Mouse (Mus musculus) gastrocnemius, postnatal 14 days (tissue): ENCODE data around the gene Slc16a12. TPM values are rescaled to one million over a fixed set of nuclear protein-coding genes. Genes with fewer than 3 reads are reported as not detected.
A peak's percentile ranks its signal among the peaks of the same experiment; 100 is the strongest.

Experiments used
- DNase-seq: peaks from one replicate; pipeline ENCODE4 v3.0.0; 2021; ENCODE audit warnings: mixed read lengths
- intact Hi-C: fragments of 180-260 bp; cut with DNase I; formaldehyde crosslinking; loops from one replicate; pipeline ENCODE4 v1.15.1; 2025; ENCODE audit warnings: low total_unique reads
- total RNA-seq, 2 experiments: library from RNA; stranded (reverse); gene quantifications; 2 replicates each; pipeline ENCODE4 v1.2.3; 2021

The Slc16a12 gene
- total RNA-seq, 2 experiments from 2014 or later: 1.5 to 1.8 TPM

DNA sequence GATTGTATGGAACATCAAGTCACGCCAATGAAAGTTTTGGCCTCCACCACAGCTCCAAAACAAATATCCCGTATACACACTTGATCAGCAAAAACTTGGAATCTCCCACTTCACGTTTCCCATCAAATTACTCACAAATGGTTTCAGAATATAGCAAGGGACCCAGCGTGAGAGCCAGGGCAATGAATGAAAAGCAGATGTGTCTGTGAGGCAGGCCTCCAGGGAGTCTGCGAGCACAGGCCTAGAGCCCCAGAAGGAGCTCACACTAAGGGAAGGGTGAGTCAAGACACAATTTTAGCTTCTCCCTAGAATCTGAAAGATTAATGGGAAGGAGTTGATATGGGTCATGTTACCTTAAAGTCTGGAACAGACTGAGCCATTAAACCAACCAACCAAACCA lies 15.7 kb downstream of the Slc16a12 start:
- peak; percentile 25 for DNase-seq
- intact Hi-C loops: no loop called here

DNA sequence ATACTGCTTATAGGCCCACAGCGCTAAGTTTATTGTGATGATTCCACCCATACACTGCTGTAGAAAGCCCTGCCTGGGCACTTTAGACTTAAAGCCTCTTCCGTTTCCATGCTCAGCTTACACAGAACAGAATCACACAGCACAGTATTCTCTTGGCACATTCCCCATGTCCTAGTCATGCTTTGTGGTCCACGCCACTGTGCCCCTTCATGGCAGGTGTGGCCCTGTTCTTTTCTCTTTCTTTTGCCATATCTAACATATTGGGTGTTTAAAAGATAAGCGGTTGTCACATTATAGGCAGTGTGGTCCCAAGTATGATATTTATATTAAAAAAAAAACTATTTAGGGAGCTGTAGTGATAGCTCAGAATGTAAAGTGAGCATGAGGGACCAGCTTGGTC lies 16.5 kb downstream of the Slc16a12 start:
- intact Hi-C loops: no loop called here
- DNase-seq: no peak

DNA sequence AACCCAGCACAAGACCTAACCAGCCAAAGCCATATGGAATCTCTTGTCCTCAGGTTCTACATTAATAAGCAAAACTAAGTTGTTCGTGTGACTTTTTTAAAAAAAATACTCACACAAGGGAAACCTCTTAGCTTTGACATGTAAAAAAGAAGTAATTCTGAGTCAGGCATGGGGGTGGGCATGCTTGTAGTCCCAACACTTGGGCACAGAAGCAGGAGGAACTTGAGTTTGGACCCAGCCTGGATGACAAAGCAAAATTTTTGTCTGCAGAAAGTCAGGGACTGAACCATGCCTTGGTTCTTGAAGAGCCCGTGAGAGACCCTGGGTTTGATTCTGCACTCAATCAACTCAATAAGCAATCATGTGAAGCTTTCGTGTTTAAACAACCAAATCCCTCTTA lies 17.6 kb downstream of the Slc16a12 start:
- no peak for DNase-seq
- intact Hi-C loops: no loop called here

DNA sequence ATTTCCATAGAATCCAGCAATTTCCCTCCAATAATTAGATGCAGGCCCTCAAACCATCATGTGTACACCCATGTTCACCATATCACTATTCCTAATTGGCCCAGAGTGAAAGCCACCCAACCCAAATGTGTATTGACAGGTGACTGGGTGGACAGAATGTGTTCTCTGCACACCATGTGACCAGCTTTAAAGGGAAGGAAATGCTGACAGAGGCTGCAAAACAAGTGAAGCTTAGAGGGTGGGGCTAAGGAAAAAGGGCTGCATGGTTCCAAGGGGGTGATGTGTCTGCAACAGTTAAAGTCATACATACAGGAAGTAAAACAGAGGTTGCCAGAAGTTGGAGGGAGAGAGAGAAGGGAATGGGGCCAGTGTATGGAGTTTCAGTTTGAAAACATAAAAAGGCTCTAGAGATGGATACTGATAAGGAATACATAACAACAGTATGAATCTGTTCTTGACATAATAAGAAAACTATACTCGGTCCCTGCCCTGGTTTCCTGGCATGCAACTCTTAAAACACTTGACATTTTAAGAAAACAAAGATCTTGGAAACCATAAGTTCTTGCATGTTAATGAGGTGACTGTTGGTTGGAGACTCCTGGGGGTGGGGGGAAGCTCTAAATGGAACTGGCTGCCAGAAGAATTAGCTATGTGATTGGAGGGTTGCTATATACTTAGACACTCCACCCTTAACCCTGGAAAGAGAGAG lies 20.7 kb downstream of the Slc16a12 start:
- intact Hi-C loops: no loop called here

DNA sequence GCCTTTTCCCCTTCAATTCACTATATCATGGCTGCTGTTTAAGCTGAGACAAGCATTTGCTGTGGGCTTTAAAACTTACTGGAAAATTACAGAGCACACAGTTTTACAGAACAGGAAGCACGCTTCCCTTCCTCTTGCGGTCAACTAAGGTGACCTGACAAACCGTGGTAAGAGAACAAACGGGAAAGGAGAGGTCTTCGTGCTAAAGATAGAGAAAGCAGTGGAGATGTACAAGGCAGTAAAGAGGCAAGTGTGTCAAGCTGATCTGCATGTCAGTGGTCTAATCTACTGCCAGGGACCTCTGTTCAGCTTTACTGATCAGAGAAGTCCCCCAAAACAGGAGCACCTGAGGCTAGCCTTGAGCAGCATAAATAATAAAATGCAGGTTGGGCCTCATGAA lies 21.7 kb downstream of the Slc16a12 start:
- intact Hi-C loops: no loop called here
- DNase-seq: no peak

More for the DNA sequence above, 20.7 kb downstream of the Slc16a12 start:
- no peak for DNase-seq

DNA sequence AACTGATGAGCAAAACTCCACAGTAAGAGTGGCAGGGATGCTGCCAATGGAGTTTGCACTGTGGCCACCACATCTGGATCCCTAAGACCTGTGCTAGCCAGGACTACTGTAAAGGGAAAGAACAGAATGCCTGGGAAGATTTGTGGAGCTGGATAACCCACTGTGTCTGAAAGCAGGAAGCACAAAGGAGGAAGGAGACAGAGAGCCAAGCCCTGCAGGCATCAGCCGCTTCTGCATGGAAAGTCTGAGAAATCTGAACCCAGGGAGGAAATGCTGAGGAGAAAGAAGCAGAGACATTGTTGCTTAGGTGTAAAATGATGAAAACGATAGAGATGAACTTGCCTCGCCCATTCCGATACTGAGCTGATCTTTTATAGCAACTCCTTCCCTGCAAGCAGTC lies 22.5 kb downstream of the Slc16a12 start:
- no peak for DNase-seq

DNA sequence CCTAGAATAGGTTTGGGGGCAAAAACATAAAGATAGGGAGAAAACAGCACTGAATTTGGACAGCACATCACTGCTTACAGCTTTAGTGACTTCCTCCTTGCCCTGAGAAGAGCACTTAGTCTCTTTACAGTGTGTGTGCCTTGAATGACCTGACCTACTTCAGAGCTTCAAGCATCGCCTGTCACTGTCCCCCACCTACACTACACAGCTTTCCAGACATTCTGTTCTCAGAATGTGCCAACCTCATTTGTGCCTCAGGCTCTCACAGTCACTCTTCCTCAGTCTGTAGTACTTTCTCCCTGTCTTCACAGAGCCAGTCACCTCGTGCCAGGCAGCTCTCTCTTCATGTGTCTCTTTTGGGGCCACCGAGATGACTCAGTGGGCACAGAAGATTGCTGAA lies 24.5 kb downstream of the Slc16a12 start:
- intact Hi-C loops: no loop called here
- DNase-seq: no peak

More for the DNA sequence above, 22.5 kb downstream of the Slc16a12 start:
- intact Hi-C loops: no loop called here

DNA sequence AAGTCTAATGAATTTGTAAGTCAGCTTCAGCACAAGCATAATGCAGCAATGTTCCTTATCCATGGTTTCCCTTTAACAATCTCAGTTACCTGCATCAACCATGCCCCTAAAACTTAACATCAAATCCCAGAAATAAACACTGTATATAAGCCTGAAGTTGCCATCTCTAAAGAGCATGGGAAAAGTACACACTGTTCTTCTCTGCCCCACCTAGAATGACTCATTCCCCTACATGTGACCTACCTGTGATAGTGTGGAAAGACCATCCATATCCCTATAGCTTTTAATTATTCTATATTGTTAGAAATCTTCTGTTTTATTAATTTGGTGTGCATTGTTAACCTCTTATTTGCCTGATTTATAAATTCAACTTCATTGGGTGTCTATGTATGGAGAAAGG lies 27.0 kb downstream of the Slc16a12 start:
- DNase-seq: no peak
- intact Hi-C loops: no loop called here

DNA sequence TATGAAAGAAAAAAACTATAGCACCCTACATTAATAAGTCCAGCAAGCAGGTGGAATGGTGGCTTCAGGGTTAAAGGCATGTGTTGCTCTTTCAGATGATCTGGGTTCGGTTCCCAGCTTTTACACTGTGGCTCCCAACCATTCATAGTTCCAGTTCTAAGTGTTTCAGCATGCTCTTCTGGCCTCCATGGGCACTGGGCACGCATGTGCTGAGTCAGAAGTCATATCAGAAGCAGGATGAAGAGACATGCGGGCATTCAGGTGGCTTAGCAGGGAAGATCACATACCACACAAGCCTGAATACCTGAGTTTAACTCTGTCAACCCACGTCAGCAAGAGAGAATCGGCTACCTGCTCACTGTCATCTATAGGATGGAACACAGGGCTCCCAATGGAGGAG lies 28.1 kb downstream of the Slc16a12 start:
- intact Hi-C loops: no loop called here
- no peak for DNase-seq

DNA sequence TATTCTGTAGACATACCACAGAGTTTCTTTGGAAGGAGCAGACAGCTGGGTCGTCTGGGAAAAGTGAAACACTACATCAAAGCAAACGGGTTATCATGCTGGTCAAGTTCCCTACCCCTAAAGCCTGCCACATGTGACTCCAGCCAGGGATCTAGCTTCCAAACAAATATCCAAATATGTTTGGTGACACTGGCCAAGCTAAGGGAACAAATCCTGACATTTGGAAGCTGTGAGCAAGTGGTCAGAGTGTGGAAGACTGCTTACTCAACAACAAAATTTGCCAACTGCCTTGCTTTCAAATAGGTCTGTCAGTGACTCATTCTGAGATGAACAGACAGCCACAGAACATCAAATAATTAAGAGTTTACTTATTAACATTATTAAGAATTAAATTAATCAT lies 28.6 kb downstream of the Slc16a12 start:
- no peak for DNase-seq
- intact Hi-C loops: no loop called here

DNA sequence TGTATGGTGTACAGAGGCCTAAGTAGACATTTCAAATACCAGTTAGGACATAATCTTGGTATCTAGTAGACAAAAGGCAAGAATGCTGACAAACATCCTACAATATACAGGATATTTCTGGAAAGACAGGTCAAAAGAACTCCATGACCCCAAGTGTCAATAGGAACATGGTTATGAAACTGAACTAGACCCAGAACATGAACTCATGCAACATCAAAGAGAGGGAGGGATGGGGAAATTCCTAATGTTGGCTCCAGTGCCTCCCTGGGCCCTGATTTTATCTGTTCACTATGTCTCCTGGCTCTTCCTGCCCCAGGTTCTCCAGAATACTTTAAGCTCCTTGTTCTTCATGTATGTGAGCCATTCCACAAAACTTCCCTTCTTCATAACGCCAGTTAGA lies 31.2 kb downstream of the Slc16a12 start:
- no peak for DNase-seq
- intact Hi-C loops: no loop called here

DNA sequence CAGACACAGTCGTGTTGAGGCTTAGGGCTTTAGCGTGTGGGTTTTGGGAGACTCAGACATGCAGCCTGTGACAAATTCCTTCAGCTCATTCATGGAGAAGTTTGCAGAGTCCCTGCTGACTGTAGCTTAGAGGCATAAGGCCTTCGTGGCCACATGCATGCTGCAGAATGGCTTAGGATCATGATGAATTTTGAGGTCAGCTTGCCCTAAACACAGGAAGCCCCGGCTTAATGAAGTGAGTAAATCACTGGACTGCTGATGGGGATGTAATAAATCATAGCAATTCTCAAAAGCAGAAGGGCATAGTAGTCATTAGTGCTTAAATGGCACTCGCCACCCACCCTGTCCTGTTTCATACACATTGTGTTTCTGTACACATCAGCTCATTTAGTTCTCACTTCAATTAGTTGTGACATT lies 32.8 kb downstream of the Slc16a12 start:
- intact Hi-C loops: no loop called here
- no peak for DNase-seq

DNA sequence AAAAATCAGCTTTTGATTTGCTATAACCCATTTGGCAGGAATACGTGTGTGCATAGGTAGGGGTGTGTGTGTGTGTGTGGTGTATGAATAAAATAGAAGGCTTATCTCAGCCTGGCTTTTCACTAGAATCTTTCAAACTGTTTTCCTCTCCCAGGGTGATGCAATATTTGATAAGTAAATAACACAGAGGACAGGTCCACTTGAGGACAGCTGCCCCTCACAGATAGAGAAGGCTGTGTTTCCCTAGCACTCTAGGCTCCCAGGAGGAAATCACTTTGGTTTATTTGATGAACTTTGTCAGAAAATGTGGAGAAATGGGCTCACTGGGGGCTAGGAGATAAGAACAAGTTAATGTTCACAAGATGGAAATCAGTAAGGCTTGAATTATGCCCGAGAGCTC lies 35.0 kb downstream of the Slc16a12 start:
- no peak for DNase-seq
- intact Hi-C loops: no loop called here

DNA sequence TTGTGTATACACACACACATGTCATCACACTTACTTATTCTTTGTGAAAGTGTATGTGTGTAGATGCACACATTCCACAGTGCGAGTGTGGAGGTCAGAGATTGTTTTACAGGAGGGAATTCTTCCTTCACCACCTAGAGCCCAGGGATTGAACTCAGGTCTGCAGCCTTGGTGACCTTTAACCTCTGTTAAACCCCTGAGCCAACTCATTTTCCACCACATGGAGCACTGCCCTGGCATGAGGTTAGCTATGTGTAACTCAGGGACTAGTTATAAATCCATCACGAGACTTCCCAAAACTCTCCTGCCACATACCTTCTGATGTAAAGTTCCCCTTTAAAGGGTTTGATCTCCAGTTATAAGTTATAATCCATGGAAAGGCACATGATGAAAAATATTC lies 38.9 kb downstream of the Slc16a12 start:
- DNase-seq: no peak
- intact Hi-C loops: no loop called here

DNA sequence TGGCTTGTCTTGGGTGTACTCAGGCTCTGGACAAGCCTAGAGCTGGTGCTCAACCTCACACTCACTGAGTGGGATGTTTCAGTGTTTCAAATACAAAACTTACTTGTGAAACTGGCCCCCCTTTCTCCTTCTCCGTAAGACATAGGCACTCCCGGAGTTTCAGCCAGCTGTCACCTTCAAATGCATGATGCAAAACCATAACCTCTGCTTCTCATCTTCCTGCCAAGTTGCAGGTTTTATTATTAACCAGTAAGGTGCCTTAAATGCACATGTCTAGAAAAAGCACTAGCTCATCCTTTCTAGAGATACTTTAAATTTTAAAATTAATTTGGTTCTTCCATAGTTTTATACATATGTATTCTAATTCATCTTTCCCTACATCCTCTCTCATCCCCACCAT lies 39.5 kb downstream of the Slc16a12 start:
- intact Hi-C loops: no loop called here
- DNase-seq: no peak

DNA sequence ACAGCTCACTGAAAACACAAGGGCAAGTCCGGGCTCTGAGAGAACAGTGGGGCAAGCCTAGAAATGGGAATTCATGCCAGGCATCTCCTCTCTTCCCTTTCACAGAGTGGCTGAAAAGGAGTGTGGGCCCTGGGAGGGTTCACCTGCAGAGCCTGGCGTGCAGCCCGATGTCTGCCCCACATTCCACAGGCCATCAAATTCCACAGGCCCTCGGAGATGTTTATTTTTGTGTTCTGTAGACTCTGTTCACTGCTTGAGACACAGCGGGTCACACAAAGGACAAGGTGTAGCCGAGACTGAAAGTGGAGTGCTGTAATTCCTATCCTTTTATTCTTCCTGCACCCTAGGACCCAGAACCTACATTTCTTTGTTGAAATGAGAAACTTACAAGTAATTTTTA lies 40.8 kb downstream of the Slc16a12 start:
- intact Hi-C loops: no loop called here
- no peak for DNase-seq

DNA sequence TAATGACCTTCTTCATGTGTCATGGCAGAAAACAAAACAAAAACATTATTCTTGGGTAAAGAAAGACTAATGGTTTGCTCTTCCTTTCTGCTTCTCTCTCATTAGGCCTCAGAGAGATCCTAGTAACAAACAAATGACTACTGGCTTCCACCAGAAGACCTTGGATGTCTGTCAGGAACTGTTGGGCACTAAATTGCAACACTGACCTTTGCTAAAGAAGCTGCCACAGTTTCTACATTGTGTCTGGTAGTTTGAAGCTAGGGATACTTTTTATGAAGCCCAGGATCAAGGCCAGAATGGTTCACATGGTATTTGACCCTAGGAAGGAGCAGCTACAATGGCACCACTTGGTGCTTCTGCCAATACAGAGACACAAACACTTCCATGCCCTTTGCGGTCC lies 41.9 kb downstream of the Slc16a12 start:
- intact Hi-C loops: no loop called here

DNA sequence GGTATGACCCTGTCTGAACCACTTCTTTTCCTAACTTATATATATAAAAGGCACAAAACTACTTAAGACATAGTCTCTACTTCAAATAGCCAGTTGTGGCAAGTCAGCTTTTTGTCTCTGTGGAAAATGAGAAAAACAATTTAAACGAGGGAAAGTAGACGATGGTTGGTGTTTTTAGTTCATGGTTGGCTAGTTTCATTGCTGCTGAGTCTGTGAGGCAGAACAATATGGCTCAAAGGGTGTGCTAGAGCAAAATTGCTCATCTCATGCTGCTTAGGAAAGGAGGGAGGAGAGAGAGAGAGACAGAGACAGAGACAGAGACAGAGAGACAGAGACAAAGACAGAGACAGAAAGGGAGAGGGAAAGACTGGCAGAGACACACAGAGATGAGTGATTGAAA lies 47.8 kb downstream of the Slc16a12 start:
- intact Hi-C loops: no loop called here
- no peak for DNase-seq

More for the DNA sequence above, 41.9 kb downstream of the Slc16a12 start:
- DNase-seq: no peak

DNA sequence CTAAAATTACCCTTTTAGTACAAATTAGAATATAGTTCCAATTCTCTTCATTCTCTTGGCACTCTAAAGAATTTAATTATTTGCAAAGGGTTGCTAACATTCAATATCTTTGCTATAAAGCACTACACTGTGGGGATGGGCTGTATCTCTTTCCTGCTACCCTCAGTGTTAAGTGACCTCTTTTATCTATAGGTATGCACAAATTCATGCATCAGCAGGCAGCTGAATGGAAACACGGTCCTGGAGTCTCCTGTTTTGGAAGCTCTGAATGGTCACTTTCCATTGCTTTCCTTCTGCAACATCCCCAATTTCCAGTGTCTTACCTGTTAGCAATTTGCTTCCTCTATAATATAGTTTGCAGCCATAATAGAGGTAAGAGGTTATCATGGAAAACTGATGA lies 48.2 kb downstream of the Slc16a12 start:
- DNase-seq: no peak
- intact Hi-C loops: no loop called here

DNA sequence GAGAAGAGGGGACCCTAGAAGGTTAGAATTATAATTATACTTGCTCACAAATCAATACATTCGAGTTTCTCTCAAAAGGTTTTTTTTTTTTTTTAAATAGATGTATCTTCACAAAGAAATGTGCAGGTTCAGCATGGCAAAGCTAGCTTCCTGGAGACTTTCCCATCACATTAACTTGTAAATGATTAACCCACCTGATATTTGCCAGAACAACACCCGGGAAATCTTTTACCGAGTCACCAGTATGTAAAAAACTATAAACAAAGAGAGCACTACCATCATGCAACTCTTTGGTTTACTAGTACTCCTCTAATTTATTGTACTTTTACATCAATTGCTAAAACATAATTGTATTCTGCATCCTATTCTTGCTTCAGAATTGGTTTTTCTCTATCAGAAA lies 48.7 kb downstream of the Slc16a12 start:
- intact Hi-C loops: no loop called here
- no peak for DNase-seq

DNA sequence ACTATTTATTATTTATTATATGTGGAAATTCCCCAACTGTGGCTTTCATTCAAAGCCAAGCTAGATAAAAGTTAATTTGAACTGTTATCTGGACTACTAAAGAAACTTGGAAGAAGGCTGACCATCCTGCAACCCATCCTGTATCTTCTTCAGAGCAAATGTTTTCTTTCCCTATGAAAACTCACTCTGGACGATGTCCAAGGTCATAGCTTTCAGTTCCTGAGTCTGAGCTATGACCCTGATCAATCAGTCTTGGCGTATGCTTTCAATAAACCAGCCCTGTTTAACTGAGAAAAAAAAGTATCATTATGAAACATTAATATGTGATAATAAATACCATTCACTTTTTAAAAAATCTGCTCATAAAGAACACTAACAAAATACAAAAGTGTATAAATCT lies 49.6 kb downstream of the Slc16a12 start:
- intact Hi-C loops: no loop called here
- DNase-seq: no peak

DNA sequence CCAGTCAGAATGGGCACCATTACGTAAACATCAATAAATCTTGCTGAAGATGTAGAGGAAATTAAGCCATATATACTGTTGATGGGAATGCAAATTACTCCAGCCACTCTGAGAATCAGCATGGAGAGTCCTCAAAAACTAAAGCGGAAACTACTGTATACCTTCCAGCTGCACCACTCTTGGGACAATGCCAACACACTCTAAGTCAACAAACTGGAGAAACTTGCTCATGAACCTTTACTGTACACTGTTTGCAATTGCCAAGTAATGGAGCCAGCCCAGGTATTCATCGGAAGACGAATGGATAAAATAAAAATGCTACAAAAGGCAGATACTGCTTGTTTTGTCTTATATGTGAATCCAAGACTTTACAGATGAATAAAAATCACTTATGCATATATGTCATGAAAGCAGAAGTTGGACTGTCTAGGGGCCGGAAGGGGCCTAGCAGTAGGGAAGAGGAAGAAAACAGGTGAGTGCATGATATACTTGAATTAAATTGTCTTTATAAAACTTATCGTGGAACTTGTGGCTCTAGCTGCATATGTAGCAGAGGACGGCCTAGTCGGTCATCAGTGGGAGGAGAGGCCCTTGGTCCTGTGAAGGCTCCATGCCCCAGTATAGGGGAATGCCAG lies 50.6 kb downstream of the Slc16a12 start:
- DNase-seq: no peak
- intact Hi-C loops: no loop called here
